Mouse (Mus musculus): ENCODE data around the gene Cnmd.

GRCm38 (mm10) chr14:79660467-79660866 lies 1.5 kb downstream of the Cnmd start:
- TF ChIP-seq CTCF (conservative IDR thresholded peaks at IDR 0.05 in 1 of 2, IDR thresholded peaks at IDR 0.05 in 1 of 2; ENCODE audit: low read depth in 2 of 2, low read length in 2 of 2) (no peak), RCOR1 (conservative IDR thresholded peaks at IDR 0.05; ENCODE audit: low read depth, low read length) (no peak), KAT2A (IDR thresholded peaks at IDR 0.05; ENCODE audit: insufficient replicate concordance, low read length) (no peak), POLR2A (IDR thresholded peaks at IDR 0.05; ENCODE audit: low read depth, low read length) (no peak), E2F4 (IDR thresholded peaks at IDR 0.05; ENCODE audit: insufficient replicate concordance, low read depth, low read length) (no peak), ZMIZ1 (IDR thresholded peaks at IDR 0.05; ENCODE audit: low read depth, low read length) (no peak)
